Mouse (Mus musculus) adrenal gland, postnatal 36 days (tissue): ENCODE data around the gene Tns3. TPM values are rescaled to one million over a fixed set of nuclear protein-coding genes. Genes with fewer than 3 reads are reported as not detected.

ENCODE experiments used
- DNase-seq, 2 experiments: peaks; one replicate each; pipeline ENCODE4 v3.0.0; 2021; ENCODE audit warnings: mixed read lengths in 1 of 2
- total RNA-seq, 2 experiments: library from RNA; stranded (reverse); gene quantifications; 2 replicates each; pipeline ENCODE4 v1.2.3; 2021

Gene Tns3
- total RNA-seq, 2 experiments from 2014 or later: 46.9 to 60.6 TPM

- DNase-seq: no peak
Observed at GRCm38 (mm10) chr11:8479313-8479712, 185.0 kb downstream of the Tns3 start.

- DNase-seq: no peak
Observed at GRCm38 (mm10) chr11:8473616-8474015, 190.7 kb downstream of the Tns3 start.

GRCm38 (mm10) chr11:8472439-8472838 lies 191.9 kb downstream of the Tns3 start:
- no peak for DNase-seq

- DNase-seq: no peak
Observed at GRCm38 (mm10) chr11:8471535-8471934, 192.8 kb downstream of the Tns3 start.

GRCm38 (mm10) chr11:8469537-8469936 lies 194.8 kb downstream of the Tns3 start:
- DNase-seq: no peak

- peak; percentile 56 to 74 for DNase-seq
Observed at GRCm38 (mm10) chr11:8468161-8469091, 195.9 kb downstream of the Tns3 start.

GRCm38 (mm10) chr11:8467403-8468160 lies 196.8 kb downstream of the Tns3 start:
- DNase-seq: no peak

GRCm38 (mm10) chr11:8463866-8464265 lies 200.5 kb downstream of the Tns3 start:
- DNase-seq: no peak

- no peak for DNase-seq
Observed at GRCm38 (mm10) chr11:8462827-8463405, 201.4 kb downstream of the Tns3 start.

- no peak for DNase-seq
Observed at GRCm38 (mm10) chr11:8460835-8461234, 203.5 kb downstream of the Tns3 start.

GRCm38 (mm10) chr11:8457951-8458350 lies 206.4 kb downstream of the Tns3 start:
- no peak for DNase-seq

GRCm38 (mm10) chr11:8456586-8457285 lies 207.6 kb downstream of the Tns3 start:
- no peak for DNase-seq

GRCm38 (mm10) chr11:8455650-8456049 lies 208.7 kb downstream of the Tns3 start:
- DNase-seq: no peak

- no peak for DNase-seq
Observed at GRCm38 (mm10) chr11:8453252-8453651, 211.1 kb downstream of the Tns3 start.

- no peak for DNase-seq
Observed at GRCm38 (mm10) chr11:8451597-8452201, 212.6 kb downstream of the Tns3 start.

GRCm38 (mm10) chr11:8450540-8450939 lies 213.8 kb downstream of the Tns3 start:
- no peak for DNase-seq

- peak; percentile 78 to 88 for DNase-seq
Observed at GRCm38 (mm10) chr11:8445915-8446356, 218.4 kb downstream of the Tns3 start.

GRCm38 (mm10) chr11:8444759-8445422 lies 219.4 kb downstream of the Tns3 start:
- no peak for DNase-seq

- DNase-seq: peak; percentile 24 to 57
Observed at GRCm38 (mm10) chr11:8443539-8444292, 220.6 kb downstream of the Tns3 start.

- no peak for DNase-seq
Observed at GRCm38 (mm10) chr11:8440706-8441105, 223.6 kb downstream of the Tns3 start.
